Mouse (Mus musculus) lung, postnatal 4 days (tissue): ENCODE measurements at regions not wholly inside any gene's neighbourhood (a gene's known extent, or its start where the extent isn't known, plus 50 kb on each side); places are given as distances from the start of the nearest gene placed in this dataset.

ENCODE experiments used
- DNase-seq, 2 experiments: peaks; one replicate each; pipeline ENCODE4 v3.0.0; 2021

DNA sequence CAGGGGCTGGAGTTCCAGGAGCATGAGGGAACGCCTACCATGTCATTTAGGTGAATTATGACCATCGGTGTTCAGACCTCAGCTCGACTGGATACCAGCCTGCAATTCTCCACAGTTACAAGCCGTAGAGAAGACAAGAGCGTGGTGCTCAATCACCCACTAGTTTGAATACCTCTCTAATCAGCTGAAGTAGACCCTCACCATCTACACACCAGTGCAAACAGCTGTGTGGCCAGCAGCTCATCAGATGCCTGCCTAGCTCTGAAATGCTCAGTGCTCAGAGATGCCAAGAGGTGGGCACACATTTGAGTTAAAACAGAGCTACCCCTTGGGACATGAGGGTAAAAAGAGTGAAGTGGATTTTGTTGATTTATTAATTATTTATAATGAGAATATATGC is 660.2 kb downstream of the Magi1 start:
- DNase-seq, result no peak

DNA sequence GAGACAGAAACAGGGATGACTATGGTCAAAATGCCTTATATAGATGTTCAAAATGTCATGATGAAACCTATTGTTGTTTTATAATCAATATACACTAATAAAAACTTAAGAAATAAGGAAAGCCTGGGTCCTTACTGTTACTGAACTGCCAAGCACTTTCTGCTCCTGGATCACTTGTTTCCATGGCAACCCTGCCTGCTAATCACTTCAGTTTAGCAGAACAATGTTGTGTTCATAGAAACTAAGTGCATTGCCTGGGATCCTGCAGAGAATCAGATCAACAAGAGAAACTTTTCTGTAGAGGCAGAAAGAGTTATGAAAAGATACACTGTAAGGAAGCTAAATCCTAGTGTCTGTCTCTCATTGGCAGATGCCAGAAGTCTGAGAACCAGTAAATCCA is 666.8 kb downstream of the Magi1 start:
- no peak for DNase-seq

DNA sequence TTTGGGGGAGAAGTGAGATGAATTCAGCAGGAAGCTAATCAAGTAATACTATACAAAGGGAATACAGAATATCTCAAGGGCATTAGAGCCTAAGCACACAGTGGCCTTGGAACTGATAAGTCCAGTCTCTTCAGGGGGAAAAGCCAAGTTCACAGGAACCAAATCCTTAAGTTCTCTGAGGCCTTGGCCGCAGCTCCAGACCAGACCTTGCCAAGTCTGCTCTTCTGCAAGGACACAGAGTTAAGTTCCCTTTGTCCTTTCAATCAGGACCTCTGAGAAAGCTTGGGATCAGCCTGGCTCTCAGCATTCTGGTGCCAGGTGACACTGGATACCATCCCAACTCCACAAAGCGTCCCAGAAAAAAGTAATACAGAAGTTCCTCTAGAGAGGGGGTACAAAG is 657.1 kb upstream of the Adamts9 start:
- DNase-seq, result no peak

DNA sequence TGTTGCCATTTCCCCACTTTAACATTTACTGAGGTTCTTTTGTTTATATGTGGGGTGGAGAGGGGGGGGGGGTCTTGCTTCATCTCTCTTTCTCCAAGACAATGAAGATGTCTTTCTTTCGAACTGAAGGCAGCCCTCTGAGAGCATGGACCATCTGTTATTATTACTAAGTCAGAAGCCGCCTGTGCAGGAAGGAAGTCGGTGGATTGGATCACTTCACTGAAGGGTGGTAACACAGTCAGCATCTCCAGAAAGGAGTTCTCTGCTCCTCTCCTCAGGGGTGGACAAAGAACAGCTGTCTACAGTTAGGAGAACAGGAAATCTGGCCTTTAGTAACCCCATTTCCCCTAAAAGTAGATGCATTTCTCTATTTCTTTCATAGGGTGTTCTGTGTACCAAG is 656.1 kb upstream of the Adamts9 start:
- no peak for DNase-seq

DNA sequence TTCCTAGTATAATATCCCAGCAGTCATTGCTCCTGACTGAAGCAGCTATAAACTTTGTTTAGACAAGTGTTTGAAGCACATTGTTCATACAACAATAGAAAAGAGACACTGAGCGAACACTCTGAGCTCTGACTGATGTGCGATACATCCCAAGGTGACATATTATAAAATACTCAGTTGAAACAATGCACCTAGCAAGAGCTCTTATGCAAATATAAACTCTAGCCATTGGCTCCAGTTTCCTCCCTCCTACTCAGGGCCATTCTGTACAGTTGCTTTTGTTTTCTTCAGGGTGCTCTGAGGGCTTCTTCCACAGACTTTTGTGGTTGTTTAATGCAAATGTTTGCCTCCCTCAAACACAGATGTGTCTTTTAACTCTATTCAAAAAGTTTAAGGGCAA is 646.6 kb upstream of the Adamts9 start:
- no peak for DNase-seq

DNA sequence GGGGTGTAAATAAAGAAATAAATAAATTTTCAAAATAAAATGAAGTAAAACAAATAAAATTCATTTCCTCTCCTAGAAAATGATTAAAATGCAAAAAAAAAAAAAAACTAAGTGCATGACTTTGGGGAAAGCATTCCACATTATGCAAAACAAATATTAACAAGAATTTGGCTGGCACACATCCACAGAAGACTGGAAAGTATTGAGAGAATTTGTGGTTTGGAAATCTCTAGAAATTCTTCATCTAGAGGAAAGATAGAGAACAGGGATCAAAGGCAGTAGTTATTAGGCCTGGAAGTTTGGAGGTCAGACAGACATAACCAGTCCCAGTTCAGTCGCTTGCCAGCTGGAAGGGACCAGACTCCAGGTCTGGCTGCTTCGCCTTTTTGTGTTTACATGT is 643.6 kb upstream of the Adamts9 start:
- DNase-seq, result peak; percentile 8 to 28

DNA sequence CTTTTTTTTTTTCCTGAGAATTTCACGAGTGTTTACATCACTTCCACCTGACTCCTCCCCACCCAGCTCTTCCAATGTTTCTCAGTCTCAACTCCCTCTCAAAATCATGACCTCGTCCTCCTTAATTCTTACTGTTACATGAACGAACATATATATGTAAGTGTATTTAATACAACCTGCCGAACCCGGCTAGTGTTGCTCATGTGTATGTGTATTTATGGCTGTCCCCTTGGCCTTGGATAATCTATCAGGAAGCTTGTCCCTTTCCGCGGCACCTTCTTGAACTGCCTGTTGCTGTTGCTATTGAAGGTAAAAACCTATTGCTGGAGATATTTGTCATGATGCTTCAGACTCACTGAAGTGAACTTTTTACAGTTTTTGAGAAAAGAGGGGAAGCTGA is 637.8 kb upstream of the Adamts9 start:
- no peak for DNase-seq

DNA sequence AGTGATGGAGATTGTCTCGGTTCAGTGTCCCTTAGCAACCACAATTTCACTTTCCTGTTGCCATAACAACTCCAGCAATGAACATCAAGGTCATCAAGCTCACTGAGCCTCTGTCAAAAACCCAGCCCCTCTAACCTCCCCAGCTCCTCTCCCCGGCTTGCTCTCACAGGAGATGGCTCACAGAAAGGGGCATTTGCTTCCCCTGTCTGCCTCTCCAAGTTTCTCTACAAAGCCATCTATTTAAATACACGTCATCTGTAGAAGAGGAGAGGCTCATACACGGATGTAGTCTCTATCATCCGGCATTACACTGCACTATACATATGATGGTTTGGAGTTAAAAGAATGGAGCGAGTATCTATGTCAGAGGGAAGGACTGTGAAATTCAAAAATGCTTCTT is 637.4 kb upstream of the Adamts9 start:
- no peak for DNase-seq

DNA sequence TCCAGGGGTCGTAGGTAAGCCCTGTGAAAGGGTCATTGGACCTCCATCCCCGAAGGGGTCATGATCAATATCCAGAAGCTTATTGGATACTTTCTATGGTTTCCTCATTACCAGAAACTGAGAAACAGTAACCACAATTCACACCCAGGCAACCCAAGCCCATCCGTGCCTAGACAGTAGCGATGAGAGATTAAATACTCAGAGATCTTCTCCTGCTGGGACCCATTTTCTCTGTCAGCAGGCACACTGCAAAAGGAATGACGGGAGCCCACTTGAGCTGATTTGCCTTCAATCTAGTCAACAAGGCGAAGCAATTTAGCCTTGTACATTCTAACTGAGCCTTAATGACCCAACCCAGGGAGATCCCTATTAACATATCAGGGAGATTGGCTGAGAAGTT is 632.0 kb upstream of the Adamts9 start:
- DNase-seq, result no peak

DNA sequence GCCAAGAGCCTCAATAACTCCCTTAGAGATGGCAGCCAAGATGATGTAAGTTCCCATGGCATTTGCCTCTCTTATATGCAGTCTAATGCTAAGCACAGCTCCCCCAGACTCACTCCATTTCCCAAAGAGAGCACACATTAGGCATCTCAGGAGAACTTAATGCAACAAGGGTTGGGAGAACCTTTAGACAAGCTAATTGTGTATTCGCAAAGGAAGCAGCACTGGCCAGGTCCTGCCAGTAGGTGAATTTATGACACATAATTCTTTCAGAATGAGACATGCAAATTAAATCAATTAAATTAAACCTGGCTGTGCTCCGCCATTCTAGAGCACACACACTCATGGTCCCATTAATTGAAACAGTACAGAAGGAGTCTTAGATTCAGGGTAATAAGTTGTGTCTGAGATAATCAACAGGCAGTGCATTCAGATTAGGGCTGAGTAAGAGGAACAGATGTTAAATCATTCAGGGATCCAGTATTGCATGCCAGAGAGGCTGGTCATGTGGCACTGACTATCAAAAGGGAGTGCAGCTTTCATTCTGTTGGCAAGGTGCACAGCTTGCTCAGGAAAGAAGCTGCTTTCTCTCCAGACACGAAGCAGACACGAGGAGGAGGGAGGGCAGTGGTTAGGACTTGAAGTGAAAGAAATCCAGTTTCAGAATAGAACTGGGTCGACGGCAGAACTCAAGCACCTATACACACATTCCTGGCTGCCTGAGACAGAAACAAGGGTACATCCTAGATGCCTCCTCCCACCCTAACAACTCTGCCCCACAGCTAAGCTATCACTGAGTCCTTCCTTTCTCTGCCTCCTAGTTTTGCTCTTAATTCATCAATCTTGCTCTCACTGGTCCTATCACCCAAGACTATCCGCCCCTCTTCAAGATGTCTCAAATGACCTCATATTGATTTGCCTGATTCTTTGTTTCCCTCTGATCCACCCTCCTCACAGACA is 630.7 kb upstream of the Adamts9 start:
- no peak for DNase-seq

DNA sequence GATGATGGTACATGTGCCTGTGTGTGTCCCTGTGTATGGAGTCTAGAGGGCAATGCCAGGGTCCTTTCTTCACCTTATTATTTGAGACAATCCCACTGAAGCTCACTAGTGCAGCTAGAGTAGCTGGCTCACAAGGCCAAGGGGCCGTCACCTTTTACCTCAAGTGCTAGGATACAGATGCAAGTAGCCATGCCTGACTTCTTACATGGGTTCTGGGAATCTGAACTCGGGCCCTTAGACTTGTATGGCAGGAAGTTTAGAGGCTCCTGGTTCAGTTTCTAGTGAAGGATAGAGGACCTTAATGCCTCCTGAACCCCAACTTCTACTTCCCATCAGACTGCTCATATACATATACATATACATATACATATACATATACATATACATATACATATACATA is 626.6 kb upstream of the Adamts9 start:
- no peak for DNase-seq

DNA sequence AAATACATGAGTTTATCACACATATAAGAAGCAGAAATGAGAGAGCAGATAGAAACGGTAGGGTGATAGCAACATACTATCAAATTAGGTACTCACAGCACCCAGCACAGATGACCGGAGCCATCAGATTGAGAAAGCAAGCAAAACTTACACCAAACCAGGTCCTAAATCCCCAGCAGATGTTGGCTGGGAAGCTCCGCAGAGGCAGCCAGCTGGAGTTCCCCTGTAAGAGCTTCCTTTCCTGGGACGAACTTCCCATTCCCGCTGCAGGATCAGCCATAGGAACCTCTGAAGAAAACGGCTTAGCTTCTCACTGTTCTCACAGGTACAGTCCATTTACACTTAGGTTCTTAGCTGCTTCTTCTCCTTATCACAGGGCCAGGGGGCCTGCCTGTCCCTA is 625.9 kb upstream of the Adamts9 start:
- DNase-seq, result no peak

DNA sequence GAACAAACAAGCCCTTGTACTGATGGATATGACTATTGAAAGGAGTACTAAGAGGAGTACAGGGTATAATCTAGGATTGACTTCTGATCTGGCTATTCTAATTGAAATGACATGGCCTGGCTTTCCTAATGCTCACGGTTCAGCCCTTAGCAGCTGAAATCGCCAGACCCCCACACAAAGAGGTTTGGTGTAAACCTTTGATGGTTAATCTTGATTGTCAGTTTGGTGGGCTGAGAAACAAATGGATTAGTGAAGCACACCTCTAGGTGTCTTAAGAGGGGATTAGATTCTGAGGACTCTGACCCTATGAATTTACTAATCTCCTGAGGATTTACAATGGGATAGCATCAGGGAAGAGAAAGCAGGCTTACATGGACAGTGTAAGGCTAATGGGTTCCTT is 623.4 kb upstream of the Adamts9 start:
- no peak for DNase-seq

DNA sequence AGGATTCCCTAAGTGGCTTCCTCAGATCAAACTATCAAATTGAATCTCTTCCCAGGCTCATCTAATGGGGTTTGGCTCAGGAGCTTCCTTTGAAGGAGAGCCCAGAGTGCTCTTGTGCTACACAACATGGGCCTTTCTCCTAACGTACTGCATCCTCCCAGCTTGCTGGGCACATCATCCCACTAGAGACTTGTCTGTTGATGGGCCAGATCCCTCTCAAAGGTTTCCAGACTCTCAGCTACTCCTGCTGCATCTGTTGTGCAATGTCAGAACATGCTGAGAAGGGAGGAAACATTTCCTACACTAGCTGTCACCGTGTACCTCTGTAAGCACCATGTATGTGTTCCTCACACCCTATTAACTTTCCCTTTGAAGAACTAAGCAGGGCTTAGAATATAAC is 605.0 kb upstream of the Adamts9 start:
- no peak for DNase-seq

DNA sequence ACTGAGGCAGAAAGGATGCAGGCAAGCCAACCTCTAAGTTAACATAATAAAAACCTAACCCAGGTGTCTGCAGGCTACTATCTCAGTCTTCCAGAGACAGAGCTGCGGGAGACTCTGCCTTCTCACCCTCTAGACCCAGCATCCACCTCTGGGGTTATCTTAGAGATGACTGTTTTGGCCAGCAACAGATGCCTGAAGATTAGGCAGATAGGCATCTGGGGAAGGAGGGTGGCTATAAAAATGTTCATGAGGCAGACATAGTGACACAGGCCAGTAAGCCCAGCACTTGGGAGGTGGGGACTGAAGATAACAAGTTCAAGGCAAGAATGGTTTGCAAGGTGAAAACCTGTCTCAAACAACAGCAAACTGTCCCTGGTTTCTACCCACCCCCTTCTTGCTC is 601.0 kb upstream of the Adamts9 start:
- no peak for DNase-seq

DNA sequence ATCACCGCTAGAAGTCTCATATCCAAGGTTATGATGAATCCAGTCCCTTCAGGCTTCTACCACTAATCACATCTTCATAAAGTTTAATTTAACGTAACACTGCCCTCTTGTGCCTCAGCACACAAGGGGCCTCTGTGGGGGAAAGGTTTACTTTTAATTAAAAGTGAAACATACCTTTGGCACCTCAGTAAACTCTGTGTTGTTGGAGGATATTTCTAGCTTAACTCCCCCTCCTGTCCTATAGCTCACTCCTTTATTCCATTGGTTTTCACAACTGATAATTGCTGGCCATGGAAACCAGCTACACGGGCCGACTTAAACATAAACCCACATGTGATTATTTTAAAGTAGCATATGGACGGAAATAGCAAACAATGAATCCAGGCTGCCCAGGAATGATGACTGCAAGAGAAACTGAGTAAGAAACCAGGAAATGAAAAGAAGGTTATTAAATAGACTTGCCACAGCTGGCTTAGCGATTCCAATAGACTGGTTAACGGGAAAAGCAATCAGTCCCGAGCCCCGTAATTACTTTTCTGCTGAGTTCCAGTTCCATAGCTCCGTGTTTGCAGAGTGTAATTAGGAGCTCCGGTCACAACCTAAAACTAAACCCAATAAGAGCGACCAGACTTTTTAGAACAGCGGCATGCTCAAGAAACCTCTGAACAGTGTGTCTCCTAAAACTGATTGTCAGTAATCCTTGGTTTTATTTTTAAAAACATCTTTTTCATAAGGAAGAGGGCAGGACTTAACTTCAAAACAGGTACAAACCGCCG is 600.2 kb upstream of the Adamts9 start:
- peak in 1 of 2 experiments; percentile 14 for DNase-seq

DNA sequence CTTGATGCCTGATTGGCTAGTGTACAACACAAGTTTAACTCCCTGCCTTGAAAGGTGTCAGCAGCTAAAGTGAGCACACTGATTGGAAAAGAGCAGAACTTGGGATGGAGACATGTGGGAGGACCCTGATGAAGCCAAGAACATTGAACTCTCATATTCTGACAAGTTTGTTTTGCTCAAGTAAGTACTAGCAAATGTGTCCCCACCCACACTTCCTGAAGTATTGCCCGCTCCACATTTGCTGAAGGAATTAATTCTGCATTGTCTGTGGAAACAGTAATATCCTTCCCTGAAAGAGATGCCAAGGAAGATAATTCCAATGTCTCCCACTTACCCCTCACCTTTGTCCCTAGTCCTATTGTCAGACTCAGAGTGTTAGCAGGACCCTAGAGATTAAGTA is 596.3 kb upstream of the Adamts9 start:
- no peak for DNase-seq

DNA sequence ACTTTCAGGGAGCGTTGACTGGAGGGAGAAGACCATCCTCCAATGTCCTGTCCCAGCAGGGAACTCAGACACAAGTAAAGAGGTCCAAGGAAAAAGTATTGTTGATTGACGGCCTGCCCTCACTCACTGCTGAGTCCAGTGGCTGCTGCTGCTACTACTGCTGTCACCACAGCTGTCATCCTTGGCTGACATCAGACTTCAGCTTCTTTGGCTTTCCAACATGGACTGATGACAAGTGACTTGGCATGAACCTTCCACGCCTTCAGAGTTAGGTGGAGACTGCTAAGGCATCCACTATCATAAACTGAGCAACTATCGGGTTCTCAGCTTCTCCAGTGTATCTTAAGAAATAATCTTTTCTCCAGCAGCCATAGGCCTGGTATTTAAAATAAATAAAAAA is 595.9 kb upstream of the Adamts9 start:
- no peak for DNase-seq

DNA sequence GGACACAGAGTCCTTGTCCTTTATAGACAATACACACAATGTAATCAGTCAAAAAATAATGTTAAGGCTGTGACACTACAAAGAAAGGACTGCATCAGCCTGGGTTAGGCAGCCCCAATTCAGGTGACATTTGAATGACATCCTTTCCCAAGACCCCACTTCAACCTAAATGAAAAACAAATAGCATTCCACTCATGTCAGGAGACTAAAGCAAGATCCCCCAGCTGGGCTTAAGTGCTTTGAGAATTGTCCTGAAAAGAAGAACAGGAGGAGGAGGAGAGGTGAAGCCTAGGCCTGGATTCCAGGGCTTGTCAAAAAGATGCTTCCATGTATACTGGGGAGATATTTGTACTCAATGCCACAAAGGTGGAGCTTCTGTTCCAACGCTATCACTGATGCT is 594.7 kb upstream of the Adamts9 start:
- DNase-seq, result no peak

DNA sequence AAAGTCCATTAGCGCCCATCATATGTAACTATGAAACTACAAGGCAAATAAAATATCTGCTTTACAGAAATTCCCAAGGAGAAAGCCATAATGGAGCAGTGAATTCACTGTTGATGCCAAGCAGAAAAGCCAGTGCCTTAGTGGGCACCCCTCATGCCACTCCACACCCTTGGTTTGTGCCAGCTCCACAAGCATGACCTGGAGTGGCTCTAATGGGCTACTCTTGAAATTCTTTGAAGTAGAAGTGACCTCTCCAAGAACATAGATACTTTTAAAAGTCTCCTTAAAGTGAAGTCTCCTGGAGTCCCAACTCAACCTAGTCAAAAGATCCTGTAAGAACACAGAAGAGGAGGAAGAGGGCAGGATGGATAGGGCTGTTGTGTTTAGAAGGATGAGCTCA is 593.8 kb upstream of the Adamts9 start:
- peak; percentile 13 to 47 for DNase-seq

DNA sequence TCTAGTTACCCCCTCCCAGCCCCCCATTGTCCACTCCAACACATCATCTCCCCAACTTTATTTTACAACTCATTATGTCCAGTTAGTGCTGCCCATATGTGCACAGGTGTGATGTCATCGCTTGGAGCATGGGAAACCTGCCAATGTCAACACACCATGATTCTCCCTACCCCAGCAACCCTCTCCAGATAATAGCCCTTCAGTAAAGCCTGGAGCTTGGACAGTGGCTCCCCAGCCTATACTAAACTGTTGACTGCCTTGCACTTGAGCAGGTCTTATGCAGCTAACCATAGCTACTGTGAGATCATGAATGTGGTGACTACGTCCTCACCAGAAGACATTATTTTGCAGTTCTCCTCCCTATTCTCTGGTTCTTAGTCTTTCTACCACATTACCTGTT is 570.5 kb upstream of the Adamts9 start:
- no peak for DNase-seq

DNA sequence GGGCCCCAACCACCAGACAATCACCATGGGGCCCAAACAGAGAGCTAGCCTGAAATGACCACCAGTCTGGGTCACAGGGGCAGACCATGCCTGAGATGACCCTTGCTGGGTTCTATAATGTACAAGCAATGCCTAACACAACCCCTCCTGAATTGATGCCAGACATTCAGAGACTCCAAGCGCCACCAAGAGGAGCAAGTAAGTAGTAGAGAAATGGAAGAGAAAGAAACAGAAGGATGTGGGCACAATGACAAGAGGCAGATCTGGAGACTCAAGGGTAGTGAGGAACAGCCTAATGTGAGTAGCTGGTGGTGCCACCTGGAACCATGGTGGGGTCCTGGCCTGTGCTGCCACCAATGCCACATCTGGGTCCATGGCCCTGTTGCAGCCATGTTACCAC is 566.6 kb upstream of the Adamts9 start:
- DNase-seq, result no peak

DNA sequence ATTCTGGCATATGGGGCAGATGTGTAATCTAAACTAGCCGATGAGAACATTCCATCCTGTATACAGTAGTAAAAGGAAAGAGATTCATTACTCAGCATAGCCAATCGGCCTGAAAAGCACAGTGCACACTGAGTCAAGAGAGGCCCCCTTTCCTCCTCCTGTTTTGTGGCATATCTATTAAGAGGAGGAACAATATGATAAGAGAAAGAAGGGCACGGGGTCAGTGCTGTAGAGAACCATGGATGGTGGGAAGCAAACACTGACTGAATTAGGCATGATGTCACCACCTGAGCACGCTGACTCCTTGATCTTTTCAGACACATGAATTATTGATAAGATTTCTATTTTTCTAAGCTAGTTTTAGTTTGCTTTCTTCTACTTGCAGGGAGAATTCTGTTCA is 554.5 kb upstream of the Adamts9 start:
- DNase-seq, result no peak

DNA sequence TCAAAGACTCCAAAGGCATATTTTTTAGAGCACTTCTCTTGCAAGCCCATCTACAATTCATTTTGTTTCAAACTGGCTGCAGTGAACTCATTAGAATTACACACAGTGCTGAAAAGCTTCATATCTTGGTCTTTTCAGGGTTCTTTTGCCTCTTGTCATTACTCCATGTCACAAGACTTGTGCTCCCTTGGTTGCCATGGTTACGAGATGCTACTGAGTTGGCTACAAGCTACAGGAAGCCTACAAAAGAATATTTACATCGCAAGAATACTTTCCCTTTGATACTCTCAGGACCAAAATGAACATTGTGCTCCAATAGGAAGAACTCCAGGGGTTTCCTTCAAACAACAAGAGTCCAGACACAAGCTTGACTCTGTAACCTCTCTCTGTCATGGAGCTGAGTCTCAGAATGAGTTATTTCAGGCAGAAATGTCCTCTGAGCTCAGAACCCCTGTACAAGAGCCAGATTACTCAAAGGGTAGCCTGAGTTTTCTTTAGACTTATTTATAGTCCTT is 545.2 kb upstream of the Adamts9 start:
- DNase-seq, result no peak
